Mouse (Mus musculus) kidney, adult 9 months (tissue): ENCODE measurements around the gene Trpv2.
A peak's percentile ranks its signal among the peaks of the same experiment; 100 is the strongest.

Experiments used
- DNase-seq: peaks from one replicate; pipeline ENCODE4 v3.0.0; 2022

Trpv2 gene

DNA sequence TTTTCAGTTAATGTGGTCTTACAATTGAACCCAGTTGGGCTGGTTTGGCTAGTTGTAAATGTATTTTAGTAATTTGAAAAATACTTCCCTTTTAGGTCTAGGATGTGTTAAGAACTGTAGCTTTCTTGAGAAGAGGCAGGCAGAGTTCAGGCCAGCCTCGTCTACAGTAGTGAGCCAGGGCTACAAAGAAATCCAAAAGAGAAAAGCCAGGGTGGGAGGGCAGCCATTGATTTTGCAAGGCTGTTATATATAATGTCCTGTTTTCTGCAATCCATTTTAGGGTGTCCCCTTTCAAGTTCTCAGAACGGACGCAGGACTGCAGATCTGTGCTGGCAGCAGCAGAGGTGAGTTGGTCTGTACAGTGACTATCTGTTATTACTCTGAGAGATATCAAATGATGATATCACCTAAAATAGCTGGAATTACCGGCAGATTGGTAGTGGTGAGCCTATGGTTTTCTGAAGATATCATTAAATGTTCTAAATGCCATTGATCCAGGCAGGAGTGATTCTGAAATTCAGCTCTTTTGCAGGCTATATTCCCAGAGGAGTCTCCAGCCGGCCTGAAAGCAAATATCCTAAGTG is 29.9 kb downstream of the Trpv2 start:
- DNase-seq: no peak

DNA sequence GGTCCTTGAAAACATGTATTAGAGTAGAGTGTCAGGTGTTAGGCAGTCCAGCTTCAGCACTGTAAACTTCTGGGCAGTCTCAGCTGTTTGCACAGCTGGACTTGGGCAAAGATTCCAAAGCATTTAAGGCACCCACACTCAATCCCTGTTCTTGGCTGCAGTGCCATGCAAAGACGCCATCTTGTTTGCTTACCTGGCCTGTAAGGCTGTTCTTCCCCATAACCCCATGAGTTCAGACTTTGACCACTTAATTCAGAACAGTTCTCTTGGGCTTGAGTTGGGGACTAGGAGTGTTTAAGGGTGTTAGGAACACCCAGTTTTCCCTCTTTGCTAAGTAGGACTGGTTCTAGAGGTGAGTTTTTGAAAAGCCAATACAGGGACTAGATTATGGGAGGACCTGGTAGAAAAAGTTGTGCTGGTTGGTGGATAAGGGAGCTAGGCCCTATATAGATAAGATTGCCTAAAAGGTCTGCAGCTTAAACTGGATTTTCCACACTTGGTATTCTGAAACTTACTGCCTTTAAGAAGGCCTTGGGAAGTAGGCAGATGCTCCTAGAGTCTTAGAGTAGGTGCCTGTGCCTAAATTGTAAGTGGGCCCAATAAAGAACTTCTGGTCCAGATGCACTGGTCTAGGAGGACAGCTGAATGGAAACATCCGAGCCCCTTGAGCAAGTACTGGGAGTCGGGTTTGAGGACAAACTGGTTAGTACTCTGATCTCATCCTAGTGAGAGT is 30.8 kb downstream of the Trpv2 start:
- no peak for DNase-seq

DNA sequence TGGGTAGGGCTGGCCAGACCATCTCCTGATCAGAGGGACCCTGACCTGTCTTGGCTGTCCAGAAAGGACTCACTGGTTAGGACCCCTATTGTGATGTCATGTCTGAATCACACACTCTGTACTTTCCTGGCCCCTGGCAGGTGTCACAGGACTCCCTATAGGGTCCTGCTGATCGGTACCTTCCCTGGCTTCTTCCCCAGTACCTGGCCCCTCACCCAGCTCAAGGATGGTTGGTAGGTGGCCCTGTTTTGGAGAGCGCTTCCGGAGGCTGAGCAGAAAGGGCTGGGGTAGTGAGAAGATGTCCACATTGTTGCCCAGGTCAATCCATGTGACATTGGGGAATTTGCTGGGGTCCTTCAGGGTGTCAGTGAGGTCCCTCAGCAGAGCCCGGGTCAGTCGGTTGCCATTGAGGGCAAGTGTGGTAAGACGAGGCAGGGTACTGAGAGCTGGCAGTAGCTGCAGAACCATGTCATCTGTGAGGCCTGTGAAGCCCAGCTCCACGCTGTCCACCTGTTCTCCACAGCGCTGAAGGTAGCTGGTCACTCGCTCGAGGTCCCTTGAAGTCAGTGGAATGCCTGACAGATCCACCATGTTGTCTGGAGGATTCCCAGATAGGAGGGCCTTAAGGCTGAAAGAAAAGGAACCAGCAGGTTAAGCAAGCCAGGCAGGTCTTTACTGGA is 31.5 kb downstream of the Trpv2 start:
- DNase-seq: no peak

DNA sequence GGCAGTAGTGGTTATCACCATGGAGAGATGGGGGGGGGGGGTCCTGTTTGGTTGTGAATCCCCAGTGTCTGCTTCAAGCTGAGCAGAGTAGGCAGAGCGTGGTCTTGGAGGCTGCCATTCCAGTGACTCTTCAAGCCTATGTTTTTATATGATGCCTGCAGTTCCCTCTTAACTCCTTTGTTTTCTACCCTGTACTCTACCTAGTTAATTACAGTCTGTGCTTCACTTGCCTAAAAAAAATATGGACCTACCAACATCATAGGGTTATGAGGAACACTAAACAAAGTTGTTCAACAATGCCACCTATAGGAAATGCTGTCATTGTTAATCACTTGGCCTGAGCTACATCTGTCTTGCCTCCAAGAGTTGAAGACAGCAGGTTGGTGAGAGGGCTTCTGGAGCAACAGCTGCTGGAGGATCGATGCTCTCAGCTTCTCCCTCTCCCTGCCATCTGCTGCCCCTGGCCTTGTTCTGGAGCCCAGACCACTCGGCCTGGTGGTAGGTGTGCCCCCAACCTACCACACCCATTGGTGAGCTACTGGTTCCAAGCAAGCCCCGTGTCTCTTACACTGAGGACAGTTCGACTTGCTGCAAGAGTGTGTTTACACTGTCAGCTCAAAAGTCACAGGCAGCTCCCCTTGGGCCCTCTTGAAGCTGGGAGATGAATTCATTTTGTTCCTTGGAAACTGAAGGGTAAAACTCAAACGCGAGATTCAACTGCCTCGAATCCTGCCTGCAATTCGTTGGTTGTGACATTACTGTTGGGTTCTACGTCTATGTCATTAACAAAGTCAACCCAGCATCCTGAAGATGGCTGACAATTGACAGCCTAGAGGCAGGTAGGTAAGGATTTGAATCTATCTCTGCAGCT is 32.2 kb downstream of the Trpv2 start:
- DNase-seq: no peak

DNA sequence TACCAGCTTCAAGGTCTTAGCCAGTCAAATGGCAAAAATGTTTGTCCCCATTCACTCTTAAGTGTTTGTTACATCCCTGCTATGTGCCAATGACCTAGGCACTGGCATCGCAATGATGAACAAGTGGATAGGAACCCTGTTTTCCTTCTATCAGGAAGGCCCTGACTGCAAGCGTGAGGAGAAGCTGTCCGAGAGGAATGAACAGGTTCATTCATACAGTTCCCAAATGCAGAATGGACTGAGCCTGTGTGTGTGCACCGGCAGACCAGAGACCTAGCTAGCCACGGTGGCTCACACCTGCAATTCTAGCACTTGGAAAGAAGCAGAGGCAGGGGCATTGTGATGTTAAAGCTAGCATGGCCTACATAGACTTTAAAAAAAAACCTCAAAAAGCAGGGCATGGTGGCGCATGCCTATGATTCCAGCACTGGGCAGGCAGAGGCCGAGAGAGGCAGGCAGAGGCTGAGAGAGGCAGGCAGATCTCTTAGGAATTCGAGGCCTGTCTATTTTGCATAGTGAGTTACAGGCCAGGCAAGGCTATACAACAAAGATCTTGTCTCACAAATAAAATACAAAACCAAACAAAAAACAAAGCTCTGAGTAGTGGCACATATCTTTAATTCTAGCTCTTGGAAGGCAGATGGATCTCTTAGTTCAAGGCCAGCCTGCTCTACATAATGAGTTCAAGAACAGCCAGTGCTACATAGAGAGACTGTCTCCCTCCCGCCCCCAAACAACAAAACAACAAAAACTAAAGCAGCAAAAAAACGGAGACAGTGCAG is 33.1 kb downstream of the Trpv2 start:
- no peak for DNase-seq

DNA sequence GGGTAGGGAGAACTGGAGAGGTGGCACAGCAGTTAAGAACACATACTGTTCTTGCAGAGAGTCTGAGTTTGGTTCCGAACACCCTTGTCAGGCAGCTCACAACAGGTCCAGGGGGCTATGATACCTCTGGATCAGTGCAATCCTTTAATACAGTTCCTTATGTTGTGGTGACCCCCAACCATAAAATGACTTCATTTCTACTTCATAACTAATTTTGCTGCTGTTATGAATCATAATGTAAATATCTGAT is 33.6 kb downstream of the Trpv2 start:
- DNase-seq: no peak

DNA sequence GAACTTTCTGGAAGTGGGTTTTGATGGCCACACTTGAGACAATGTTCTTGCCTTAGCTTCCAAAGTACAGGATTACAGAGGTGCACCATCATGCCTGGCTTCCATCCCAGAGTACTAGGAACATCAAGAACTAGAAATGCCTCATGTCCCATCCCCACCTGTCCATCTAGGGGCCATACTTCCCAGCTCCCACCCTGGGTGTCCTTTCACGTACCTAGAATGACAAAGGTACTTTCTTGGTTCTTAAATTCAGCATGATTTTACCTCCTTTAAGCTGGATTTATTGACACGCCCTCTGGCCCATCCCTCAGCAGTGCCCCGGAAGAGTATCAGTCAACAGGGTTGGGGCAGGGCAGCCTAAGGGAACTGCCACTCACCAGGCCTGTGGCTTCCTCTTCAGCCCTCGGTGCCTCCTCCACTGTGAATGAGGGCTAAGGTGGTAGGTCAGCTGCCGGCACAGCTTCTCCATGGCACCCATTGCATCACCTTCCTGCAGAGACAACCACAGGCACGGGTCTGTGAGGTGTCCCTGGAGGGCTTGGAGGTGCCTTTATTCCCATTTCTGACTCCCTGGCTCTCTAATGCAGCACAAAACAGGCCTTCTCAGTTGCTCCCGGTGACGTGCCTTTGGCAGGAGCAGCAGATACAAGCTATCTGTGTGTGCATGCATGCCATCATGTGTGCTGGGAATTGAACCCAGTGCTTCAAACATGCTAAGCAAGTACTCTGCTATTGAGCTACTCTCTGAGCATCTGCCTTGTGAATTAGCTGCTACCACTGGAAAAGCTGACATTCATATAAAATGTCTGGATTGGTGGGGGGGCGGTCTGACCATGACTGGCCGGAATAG is 34.8 kb downstream of the Trpv2 start:
- no peak for DNase-seq

DNA sequence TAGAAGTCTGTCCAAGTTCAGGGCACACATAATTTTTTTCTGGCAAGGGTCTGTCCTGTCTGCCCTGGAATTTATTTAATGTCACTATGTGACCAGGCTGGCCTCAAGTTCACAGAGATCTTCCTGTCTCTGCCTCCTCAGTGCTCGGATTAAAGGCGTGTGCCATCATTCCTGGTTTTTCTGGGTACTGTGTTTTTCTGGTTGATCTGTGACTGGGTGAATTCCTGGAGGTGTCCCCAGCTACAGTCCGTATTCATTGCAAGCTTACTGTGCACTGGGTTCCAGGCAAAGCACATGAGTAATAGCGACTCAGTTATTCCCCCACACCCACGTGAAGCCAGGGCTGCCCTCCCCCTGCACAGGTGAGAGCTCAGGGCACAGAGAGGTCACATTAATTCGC is 36.0 kb downstream of the Trpv2 start:
- DNase-seq: no peak

DNA sequence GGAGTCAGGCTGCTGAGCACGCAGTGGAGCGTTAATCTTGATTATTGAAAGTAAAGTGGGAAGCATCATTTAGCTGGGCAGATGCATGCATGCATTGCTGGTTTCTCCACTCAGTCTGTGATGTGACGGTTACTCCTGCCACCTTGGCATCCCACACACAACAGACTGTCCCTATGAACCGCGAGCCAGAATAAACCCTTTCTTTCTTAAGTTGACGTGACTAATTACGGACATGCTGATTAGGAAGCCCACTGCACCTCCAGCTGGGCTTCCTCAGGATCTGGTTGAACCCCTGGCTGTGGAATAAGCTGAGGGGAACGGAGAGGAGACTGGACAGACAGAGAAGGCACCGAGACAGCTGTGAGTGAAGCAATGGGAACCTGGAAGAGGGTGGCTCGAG is 38.3 kb downstream of the Trpv2 start:
- no peak for DNase-seq

DNA sequence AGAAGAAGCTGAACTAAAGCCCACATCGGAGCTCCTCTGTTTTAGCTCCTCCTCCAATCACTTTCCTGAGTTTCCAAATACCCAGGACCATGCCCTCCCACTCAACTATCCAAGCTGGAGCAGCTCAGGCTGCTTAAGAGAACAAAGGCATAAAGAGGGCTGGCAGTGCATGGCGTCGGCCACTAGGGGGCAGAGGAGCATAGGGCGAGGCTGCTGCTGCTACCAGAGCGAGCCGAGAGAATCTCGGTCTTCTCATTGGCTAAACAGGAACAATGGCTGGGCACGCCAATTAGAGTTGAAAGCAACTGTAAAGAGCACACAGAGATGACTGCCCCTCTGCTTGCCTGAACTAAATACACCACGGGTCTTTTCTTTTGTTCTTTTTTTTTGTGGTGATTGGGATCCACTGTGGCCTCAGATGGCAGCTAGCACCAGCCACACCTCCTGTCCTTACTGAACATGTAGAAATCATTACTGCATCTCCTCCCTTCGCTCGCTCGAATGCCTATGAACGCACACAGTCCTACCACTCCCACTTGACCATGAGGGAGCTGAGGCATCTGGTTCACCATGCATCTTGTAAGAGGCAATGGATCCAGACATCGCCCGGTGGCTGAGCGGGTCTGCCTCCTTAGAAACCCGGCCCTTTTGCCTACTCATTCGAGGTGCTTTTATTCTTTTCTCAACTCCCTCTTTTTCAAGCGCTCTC is 39.5 kb downstream of the Trpv2 start:
- peak; percentile 90 for DNase-seq

DNA sequence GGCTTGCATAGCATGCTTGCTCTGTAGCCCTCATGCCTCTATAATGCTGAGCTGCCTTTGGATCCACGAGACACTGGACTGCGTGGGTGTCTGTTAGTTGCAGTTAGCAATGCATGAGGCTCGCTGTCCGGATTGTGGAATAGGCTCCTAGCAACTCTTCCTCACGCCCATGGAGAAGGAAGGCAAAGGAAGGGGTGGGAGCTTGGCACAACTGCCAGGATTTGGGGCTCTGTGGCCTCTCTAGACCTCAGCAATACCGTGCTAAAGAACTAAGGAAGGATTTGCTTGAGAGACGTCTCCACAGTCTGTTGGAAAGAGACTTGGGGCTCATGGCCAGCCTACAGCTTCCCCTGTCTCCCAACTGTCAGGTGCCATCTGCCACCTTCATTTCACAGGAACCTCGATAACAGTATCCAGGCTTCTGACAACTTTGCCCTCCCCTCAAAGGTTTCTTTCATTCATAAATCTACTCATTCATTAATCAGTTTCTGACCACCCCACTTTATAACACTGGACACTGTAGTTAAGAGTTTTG is 40.7 kb downstream of the Trpv2 start:
- no peak for DNase-seq

DNA sequence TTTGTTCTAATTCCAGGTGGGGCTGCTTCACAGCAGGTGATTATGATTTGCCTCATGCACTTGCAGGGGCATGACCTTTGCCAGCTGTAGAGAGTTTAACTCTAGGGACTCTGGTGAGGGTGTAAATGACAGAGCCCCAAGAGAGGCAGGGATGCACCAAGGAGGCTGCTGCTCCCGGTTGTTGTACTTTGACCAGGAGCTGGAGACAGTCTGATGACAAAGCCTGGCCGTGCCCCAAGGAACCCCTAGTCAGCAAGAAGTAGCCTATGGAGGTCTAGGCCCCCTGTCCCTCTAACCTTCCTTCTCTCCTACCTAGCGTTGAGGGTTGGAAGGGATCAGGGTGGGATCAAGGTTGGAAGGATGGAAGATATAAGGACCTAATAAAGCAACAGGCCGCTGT is 41.2 kb downstream of the Trpv2 start:
- DNase-seq: no peak

DNA sequence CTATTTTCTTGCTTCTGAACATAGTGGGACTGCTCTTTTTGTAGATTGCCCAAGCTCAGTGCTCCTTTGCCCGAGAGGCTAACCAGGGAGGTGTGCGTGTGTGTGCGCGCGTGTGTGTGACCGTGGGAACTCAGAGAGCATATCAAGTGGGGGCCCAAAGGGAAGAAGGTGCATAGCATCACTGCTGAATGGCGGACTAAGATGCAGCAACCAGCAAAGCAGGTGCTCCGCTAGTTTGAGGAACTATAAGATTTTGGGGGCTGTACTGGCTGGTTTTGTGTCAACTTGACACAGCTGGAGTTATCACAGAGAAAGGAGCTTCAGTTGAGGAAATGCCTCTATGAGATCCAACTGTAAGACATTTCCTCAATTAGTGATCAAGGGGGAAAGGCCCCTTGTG is 46.8 kb downstream of the Trpv2 start:
- DNase-seq: no peak

DNA sequence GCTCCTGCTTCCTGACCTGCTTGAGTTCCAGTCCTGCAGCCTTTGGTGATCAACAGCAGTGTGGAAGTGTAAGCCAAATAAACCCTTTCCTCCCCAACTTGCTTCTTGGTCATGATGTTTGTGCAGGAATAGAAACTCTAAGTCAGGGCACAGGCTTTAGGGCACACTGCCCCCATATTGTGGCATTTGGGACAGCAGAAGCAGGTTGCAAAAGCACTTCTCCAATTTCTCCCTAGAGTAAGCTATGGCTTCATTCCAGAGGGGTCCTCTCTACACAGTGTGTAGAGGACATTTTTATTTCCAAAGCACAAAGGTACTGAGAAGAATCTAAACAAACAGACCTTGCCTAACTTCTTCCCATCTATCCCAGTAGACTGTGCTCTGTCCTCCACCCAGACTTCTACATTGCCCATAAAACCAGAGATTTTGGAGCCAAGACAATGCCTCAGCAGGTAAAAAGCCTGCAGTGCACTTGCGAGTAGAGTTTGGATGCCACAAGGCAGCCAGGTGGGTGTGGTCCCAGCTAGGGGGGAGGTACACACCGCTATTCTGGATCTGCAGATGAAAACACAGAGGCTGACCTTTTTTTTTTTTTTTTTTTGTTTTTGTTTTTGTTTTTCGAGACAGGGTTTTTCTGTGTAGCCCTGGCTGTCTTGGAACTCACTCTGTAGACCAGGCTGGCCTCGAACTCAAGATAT is 47.4 kb downstream of the Trpv2 start:
- no peak for DNase-seq

DNA sequence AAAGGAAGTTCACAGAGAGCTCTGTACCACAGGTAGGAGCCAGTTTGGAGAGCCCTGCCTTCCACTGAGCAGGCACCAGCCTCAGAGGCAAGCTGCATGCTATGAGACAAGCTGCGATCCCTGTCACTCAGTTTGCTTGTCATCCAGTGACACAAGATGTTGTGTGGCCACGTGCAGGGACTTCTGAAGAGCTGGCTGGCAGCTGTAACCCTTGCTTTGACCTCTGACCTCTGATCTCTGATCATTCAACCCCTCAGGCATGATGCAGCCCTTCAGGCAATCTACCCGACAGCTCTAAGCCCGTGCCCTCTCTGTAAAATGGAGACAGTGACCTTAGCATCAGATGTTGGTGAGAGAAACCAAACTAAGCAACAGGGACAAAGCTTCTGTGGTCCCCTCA is 48.6 kb downstream of the Trpv2 start:
- DNase-seq: no peak

DNA sequence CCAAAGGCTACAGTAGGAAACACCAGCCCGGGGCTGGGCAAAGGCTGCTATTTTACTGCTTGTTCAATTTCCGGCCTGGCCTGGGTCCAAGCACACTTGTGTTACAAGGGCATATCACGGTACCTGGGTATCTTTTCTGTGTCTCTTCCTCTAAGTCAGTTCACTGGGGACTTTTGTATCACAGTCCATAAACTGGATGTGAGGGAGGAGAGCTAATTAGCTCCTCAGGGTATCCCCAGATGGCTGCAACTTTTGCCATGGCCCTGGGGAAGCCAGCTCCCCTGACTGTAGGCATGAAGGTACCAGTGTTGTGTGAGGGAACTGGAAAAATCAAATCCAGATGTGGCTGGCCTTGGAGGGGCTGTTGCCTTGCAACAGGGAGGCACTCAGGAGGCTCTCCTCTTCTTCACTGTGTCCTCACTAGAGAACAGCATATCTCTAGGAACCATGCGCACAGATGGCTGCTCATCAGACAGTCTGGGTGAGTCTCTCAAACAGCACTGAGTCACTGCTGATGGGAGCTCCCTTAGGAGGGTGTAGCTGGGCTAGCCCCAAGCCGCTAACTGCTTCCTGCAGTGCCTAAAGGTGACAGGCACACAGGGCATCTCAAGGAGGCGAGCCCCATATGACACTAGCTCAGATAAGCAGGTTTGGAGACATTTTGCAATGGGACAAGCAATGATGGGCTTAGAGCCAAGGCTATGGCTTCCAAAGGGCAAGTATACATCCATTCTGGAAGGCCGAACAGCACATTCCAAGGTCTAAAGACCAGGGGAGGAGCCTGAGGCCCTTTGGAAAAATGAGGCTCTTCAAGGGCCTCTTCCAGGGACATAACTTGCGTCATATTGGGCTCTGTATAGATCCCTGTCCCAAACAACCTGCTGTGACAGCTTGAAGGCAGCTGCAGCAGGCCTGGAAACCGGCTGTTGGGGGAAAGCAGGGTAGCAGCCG is 50.3 kb downstream of the Trpv2 start:
- DNase-seq: no peak

DNA sequence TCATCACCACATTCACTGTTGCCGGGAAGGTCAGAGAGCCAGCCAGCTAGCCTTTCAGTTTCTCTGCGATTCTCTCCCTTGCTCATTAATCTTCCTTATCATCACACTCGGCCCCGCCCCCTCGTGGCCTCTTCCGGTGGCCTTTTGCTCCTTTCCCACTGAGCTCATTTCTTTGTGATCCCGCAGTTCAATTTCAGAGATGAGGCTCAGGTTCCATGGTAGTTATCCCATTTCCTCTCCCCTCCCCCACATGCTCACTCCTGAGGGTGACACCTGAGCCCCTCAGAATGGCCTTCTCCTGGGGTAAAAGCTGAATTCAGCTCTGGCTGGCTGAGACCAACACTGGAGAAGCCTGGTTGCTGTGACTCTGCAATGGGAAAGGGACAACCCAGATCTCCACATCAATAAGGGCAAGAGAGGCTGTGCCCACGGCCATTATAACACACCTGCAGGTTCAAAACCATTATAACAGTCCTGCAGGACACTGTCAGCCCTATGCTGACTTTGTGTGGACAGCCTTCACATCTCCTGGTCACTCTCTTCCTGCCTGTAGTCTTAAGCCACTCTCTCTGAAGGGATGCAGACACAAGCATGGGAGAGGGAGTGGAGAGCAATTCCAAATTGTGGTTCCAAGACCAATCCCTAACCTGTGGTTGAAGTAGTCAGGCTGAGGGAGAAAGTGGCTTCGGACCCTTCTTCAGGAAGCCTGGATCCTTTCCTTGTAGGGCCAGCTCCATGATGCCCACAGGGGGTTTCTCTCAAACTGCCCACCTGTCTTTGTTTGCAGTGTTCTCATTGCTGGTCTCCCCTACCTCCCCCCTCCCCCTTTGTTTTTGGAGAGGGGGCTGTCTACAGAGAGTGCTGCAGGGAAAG is 55.3 kb downstream of the Trpv2 start:
- peak; percentile 52 for DNase-seq

DNA sequence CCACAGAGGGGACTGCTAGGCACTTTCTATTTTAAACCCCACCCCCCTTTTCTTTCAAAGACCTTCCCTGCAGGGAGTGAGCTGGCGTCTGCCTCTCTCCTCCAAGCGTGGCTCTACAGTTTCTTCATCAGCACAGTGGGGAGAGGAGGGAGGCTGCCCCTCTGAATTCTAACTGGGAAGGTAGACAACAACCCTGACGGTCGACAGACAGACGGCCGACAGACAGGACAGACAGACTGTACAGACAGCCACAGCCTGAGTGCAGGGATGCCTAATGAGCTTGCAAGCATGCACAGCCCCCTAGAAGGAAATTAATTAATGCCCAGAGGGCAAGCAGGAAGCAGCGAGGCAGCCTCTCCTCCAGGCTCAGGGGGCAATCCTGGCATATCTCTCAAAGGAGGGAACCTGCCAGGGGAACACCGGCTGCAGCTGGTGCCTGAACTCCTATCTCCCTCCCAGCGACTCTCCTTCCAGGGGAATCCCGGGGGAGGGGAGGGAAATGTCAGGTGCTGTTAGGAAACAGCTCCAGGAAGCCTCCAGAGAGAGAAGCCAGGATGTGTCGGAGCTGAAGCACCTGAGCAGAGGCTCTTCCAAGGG is 56.0 kb downstream of the Trpv2 start:
- DNase-seq: no peak
